Comparison of ENCODE assay signal across 15 mouse cellular contexts in genomic region chr2:13352775-13353174, GRCm38 (mm10).
"Had no signal": no experiment of that assay in that cellular context is flagged by ENCODE, and none has a peak within 500 bp of the region (broad histone marks: within the 10 kb centered on the region; RNA-seq: fewer than 3 reads in every experiment).

No protein-coding gene starts in this region.

- DNase-seq: kidney, adult 2 months; kidney, postnatal 25 days; layer of hippocampus, postnatal 36 days; liver; lung, adult 2 months; lung, postnatal 14 days; lung, postnatal 4 days; thymus, adult 18-20 months; thymus, postnatal 36 days had no signal

- H3K4me1 ChIP-seq: liver, embryonic 15.5 days had no signal

- H3K9me3 ChIP-seq: liver, embryonic 12.5 days; liver, embryonic 15.5 days; midbrain, embryonic 12.5 days had no signal

- H3K36me3 ChIP-seq: liver, embryonic 12.5 days; liver, embryonic 15.5 days; midbrain, embryonic 12.5 days had no signal

- H3K4me2 ChIP-seq: liver, embryonic 12.5 days; liver, embryonic 15.5 days; midbrain, embryonic 12.5 days had no signal

- ATAC-seq: intestine, postnatal 0 days; liver, embryonic 12.5 days had no signal

- H3K27me3 ChIP-seq: liver, embryonic 12.5 days; liver, embryonic 15.5 days; midbrain, embryonic 12.5 days had no signal

- H3K27ac ChIP-seq: kidney, postnatal 0 days; left cerebral cortex, adult 2 months; liver, embryonic 12.5 days; liver, embryonic 15.5 days; midbrain, embryonic 12.5 days had no signal

- H3K9ac ChIP-seq: liver, embryonic 12.5 days; liver, embryonic 15.5 days; midbrain, embryonic 12.5 days had no signal

- H3K4me3 ChIP-seq: left cerebral cortex, adult 2 months; liver, embryonic 12.5 days; liver, embryonic 15.5 days; midbrain, embryonic 12.5 days had no signal
